ENCODE assay signal across 9 mouse cellular contexts in the genomic region with DNA sequence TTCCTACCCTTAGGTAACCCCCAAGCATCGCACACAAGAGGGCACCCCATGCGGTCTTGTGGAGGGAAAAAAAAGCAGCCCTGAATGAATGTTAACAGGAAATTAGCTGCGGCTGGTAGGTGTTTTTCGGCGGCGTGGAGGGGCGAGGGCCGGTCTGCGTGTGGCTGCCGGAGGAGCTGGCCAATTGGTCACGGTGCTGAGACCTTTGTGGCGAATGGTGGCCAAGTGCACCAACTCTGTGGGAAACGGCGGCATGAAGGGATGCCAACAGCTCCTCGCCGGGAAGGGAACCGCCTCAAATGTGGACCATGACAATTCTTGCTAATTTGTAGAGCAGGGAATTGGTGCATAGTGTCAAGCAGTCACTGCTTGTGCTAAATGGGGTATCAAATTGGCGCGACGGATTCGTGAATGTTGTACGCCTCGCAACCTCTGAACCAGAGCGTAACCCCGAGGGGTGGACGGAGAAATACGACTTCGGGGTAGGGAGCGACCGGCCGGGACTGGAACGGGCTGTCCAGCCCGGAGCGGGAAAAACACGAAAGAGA. TPM values are rescaled to one million over a fixed set of nuclear protein-coding genes. Genes with fewer than 3 reads are reported as not detected.
A peak's percentile ranks its signal among the peaks of the same experiment; 100 is the strongest.
DNase-seq lines count a peak whose midpoint lies in the region; ATAC-seq and TF ChIP-seq lines count a peak whose summit lies in the region.
"Had no signal": no experiment of that assay in that cellular context is flagged by ENCODE, and none has a peak within 500 bp of the region (broad histone marks: within the 10 kb centered on the region; RNA-seq: fewer than 3 reads in every experiment).

No protein-coding gene starts in this region.

- H3K27me3 ChIP-seq in heart, postnatal 0 days (ENCODE audit: control insufficient read depth, insufficient read depth, low read length) = peaks cover 98% of the 10 kb centered on the region
- peaks cover 35% of the 10 kb centered on the region for H3K27me3 ChIP-seq in heart, adult 2 months (ENCODE audit: control insufficient read depth, insufficient read depth, low read length)
- H3K27me3 ChIP-seq in midbrain, embryonic 14.5 days (ENCODE audit: control insufficient read depth, insufficient read depth, low read length) = peaks cover 87% of the 10 kb centered on the region

- ATAC-seq in heart, postnatal 0 days (ENCODE audit: insufficient read depth, low read depth) = no peak
- 0 out of 2 replicates have a peak, but pooled peaks have one; percentile 14 for ATAC-seq in granulocyte monocyte progenitor cell, adult 5-6 weeks (replicated peaks; ENCODE audit: poor library complexity, severe bottlenecking)
- ATAC-seq in midbrain, embryonic 14.5 days (ENCODE audit: low FRiP score, low TSS enrichment) = no peak

- H3K4me3 ChIP-seq in heart, postnatal 0 days (ENCODE audit: low read depth, low read length) = peak overlapping the region; percentile 50
- H3K4me3 ChIP-seq in heart, adult 2 months = no peak overlapping the region
- H3K4me3 ChIP-seq in midbrain, embryonic 14.5 days (replicated peaks; ENCODE audit: low read depth, low read length) = peak overlapping the region; percentile 32

- no peak for TF ChIP-seq CTCF in heart, postnatal 0 days (IDR thresholded peaks at IDR 0.05; ENCODE audit: low read depth)
- no peak for TF ChIP-seq CTCF in heart, adult 2 months (IDR thresholded peaks at IDR 0.05)

- TF ChIP-seq EP300 in heart, postnatal 0 days (IDR thresholded peaks at IDR 0.05; ENCODE audit: low read depth) = no peak
- no peak for TF ChIP-seq EP300 in heart, adult 2 months (IDR thresholded peaks at IDR 0.05; ENCODE audit: insufficient read depth, low read depth, low read length)

- H3K9ac ChIP-seq in heart, postnatal 0 days (replicated peaks; ENCODE audit: low read depth, low read length) = no peak overlapping the region
- no peak overlapping the region for H3K9ac ChIP-seq in heart, adult 2 months (ENCODE audit: low read depth, low read length)
- peak overlapping the region; percentile 37; the same call in 1 of the 2 replicates for H3K9ac ChIP-seq in midbrain, embryonic 14.5 days (replicated peaks; ENCODE audit: low read length)

- H3K4me1 ChIP-seq in heart, postnatal 0 days (ENCODE audit: control insufficient read depth, insufficient read depth) = peaks cover 14% of the 10 kb centered on the region; the same call in 1 of the 2 replicates
- H3K4me1 ChIP-seq in heart, adult 2 months (ENCODE audit: control insufficient read depth, insufficient read depth, low read length) = no peaks in the 10 kb centered on the region
- H3K4me1 ChIP-seq in midbrain, embryonic 14.5 days (ENCODE audit: control insufficient read depth, insufficient read depth, low read length) = peaks cover 18% of the 10 kb centered on the region; the same call in 1 of the 2 replicates

- DNase-seq in heart, postnatal 0 days (ENCODE audit: low spot score) = no peak
- DNase-seq in heart, adult 2 months = no peak
- DNase-seq in ES-CJ7 (ENCODE audit: low read depth, low spot score) = peak; percentile 23
- DNase-seq in midbrain, embryonic 14.5 days = peak; percentile 68
- no peak for DNase-seq in layer of hippocampus, adult 9-11 months
- no peak for DNase-seq in left cerebral cortex, postnatal 10 days (ENCODE audit: extremely low spot score in 1 of 2, low spot score in 2 of 2)
- DNase-seq in adrenal gland, postnatal 25 days = no peak

- 2% methylated on average over 35 of the region's 35 CpGs for WGBS in heart, postnatal 0 days
- 3% methylated on average over 35 of the region's 35 CpGs for WGBS in heart, adult 2 months
- WGBS in midbrain, embryonic 14.5 days = under 1% methylated on average over 35 of the region's 35 CpGs

- no peak for TF ChIP-seq POLR2A in heart, adult 2 months (IDR thresholded peaks at IDR 0.05; ENCODE audit: insufficient read depth, low read depth, low read length)

- H3K4me2 ChIP-seq in heart, postnatal 0 days (ENCODE audit: low read depth, low read length) = peak overlapping the region; percentile 67; the same call in 1 of the 2 replicates
- peak overlapping the region; percentile 48 for H3K4me2 ChIP-seq in midbrain, embryonic 14.5 days (ENCODE audit: low read length)

- intact Hi-C loops in heart, adult 2 months (cut with DNase I) = no loop called here
- intact Hi-C loops in left cerebral cortex, postnatal 10 days (cut with DNase I) = loop anchor here (5.0 kb wide), 2 partner anchors 42 to 277 kb away; partner anchors contain the start of gene Slc6a5

- no peaks in the 10 kb centered on the region for H3K9me3 ChIP-seq in heart, postnatal 0 days (replicated peaks; ENCODE audit: control insufficient read depth, low read length)
- H3K9me3 ChIP-seq in midbrain, embryonic 14.5 days (ENCODE audit: control insufficient read depth, low read length) = no peaks in the 10 kb centered on the region

- no peaks in the 10 kb centered on the region for H3K79me2 ChIP-seq in heart, adult 2 months (replicated peaks; ENCODE audit: control insufficient read depth, insufficient read depth, low read length)

- no peaks in the 10 kb centered on the region for H3K36me3 ChIP-seq in heart, postnatal 0 days (replicated peaks; ENCODE audit: control insufficient read depth, insufficient read depth, low read length)
- H3K36me3 ChIP-seq in heart, adult 2 months (ENCODE audit: control insufficient read depth, insufficient read depth, low read length) = no peaks in the 10 kb centered on the region
- no peaks in the 10 kb centered on the region for H3K36me3 ChIP-seq in midbrain, embryonic 14.5 days (ENCODE audit: control insufficient read depth, insufficient read depth, low read length)

- H3K27ac ChIP-seq in heart, postnatal 0 days (ENCODE audit: low read depth) = no peak overlapping the region
- no peak overlapping the region for H3K27ac ChIP-seq in heart, adult 2 months
- 0 out of 2 replicates have a peak overlapping the region, but pooled peaks have one; percentile 57 for H3K27ac ChIP-seq in midbrain, embryonic 14.5 days (replicated peaks; ENCODE audit: low read depth, low read length)

RNA-seq across cellular contexts. Expression of gene Dbx1, which starts 1.5 kb away (rescaled TPM):
- total RNA-seq in heart, postnatal 0 days (2014; rRNA removed; ENCODE audit: low replicate concordance) = not detected in 2 replicates
- not detected in 2 replicates for polyA plus RNA-seq in heart, postnatal 0 days (2015; fragmentation: Nextera tagmentation; extraction: Ambion mirVana)
- total RNA-seq in heart, adult 2 months (2021) = not detected
- not detected in 2 replicates for polyA plus RNA-seq in heart, adult 2 months (2012; rRNA removed)
- not detected in 2 replicates for total RNA-seq in granulocyte monocyte progenitor cell, adult 5-6 weeks (2014; fragmentation: Nextera tagmentation)
- not detected in 2 replicates for total RNA-seq in granulocyte monocyte progenitor cell, adult 5-6 weeks (2017)
- 14.0 and 52.8 TPM in 2 replicates for polyA plus RNA-seq in midbrain, embryonic 14.5 days (2014; fragmentation: Nextera tagmentation; extraction: Ambion mirVana)
- not detected for total RNA-seq in left cerebral cortex, postnatal 10 days (2021)
- total RNA-seq in adrenal gland, postnatal 25 days (2021) = not detected in 2 replicates
- total RNA-seq: layer of hippocampus, postnatal 25 days had no signal

Comparison
In these comparisons a context has a peak if more than half of its experiments do, and no peak if none do; other contexts are left out.
1. DNase-seq: peak in ES-CJ7 (single experiment) and midbrain, embryonic 14.5 days (single experiment); none in heart, postnatal 0 days (single experiment), heart, adult 2 months (0 of 2), layer of hippocampus, adult 9-11 months (single experiment), left cerebral cortex, postnatal 10 days (0 of 2) and adrenal gland, postnatal 25 days (single experiment).